ENCODE assay signal across 26 mouse cellular contexts in the genomic region with DNA sequence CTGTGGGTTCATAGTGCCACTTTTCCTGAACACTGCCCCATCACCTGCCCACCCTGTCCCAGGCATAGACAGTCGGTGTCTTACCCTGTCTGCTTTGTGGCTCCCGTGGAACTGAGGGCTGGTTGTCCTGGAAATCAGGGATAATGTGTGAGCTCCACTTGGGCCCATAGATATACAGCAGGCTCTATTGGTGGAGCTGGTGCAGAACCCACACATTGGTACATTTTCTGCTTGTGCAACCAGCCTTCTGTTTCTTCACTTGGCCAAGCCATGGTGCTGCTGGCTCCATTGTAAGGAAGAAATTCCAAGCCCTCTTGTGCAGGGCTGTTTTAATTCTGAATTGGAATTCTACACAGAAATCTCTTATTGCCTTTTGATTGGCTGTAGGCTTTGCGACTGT. TPM values are rescaled to one million over a fixed set of nuclear protein-coding genes. Genes with fewer than 3 reads are reported as not detected.
"Had no signal": no experiment of that assay in that cellular context is flagged by ENCODE, and none has a peak within 500 bp of the region (broad histone marks: within the 10 kb centered on the region; RNA-seq: fewer than 3 reads in every experiment).

A gene (minus strand): TSS at position 101 of the 400 bp plus-strand sequence.

RNA-seq across cellular contexts. Expression of the gene that starts here (rescaled TPM):
- total RNA-seq: gastrocnemius, adult 2 months; gastrocnemius, postnatal 25 days; gastrocnemius, postnatal 4 days; heart, adult 18-20 months; heart, postnatal 10 days; heart, postnatal 25 days; heart, postnatal 4 days; layer of hippocampus, adult 2 months; layer of hippocampus, postnatal 10 days; layer of hippocampus, postnatal 25 days; left cerebral cortex, adult 2 months; left cerebral cortex, postnatal 14 days; left cerebral cortex, postnatal 36 days had no signal
- polyA plus RNA-seq: heart, embryonic 10.5 days; heart, embryonic 14.5 days; hindbrain, embryonic 10.5 days; hindbrain, embryonic 12.5 days; hindbrain, embryonic 14.5 days; hindbrain, embryonic 16.5 days; inflammation-experienced regulatory T-cells, adult 6 months; intestine, embryonic 15.5 days; intestine, postnatal 0 days; kidney, embryonic 14.5 days; kidney, embryonic 16.5 days; limb, embryonic 10.5 days; limb, embryonic 12.5 days had no signal
